In genomic region chr12:79097106-79097752, GRCm38 (mm10) we compare ENCODE assay signal across 9 mouse cellular contexts. TPM values are rescaled to one million over a fixed set of nuclear protein-coding genes. Genes with fewer than 3 reads are reported as not detected.
DNase-seq lines count a peak whose midpoint lies in the region; ATAC-seq and TF ChIP-seq lines count a peak whose summit lies in the region.
"Had no signal": no experiment of that assay in that cellular context is flagged by ENCODE, and none has a peak within 500 bp of the region (broad histone marks: within the 10 kb centered on the region; RNA-seq: fewer than 3 reads in every experiment).

No protein-coding gene starts in this region.

- intact Hi-C loops in gastrocnemius, postnatal 36 days (cut with DNase I) = no loop called here

- no peak overlapping the region for H3K4me3 ChIP-seq in bone marrow, adult 2 months (replicated peaks; ENCODE audit: control insufficient read depth, low read depth, low read length)
- H3K4me3 ChIP-seq: neural tube, embryonic 12.5 days had no signal

- DNase-seq in gastrocnemius, postnatal 10 days = peak; percentile 14
- DNase-seq in gastrocnemius, postnatal 36 days = no peak
- peak; percentile 23 for DNase-seq in right cerebral cortex, adult 18-20 months
- DNase-seq in right cerebral cortex, postnatal 25 days = no peak
- peak; percentile 11 to 52 for DNase-seq in frontal cortex, postnatal 36 days (ENCODE audit: low spot score in 2 of 2)
- peak; percentile 54 for DNase-seq in lung, postnatal 14 days

- TF ChIP-seq CTCF in bone marrow, adult 2 months (IDR thresholded peaks at IDR 0.05; ENCODE audit: control insufficient read depth, insufficient read depth, low read length) = peak; percentile 32; the same call in 1 of the 2 replicates

- ATAC-seq in erythroblast, adult 5-6 weeks (replicated peaks; ENCODE audit: low FRiP score, poor library complexity, severe bottlenecking) = no peak

- H3K4me1 ChIP-seq in bone marrow, adult 2 months (ENCODE audit: control insufficient read depth, insufficient read depth, low read length) = no peaks in the 10 kb centered on the region
- H3K4me1 ChIP-seq: neural tube, embryonic 12.5 days had no signal

- no peak for TF ChIP-seq POLR2A in bone marrow, adult 2 months (IDR thresholded peaks at IDR 0.05; ENCODE audit: borderline replicate concordance, control insufficient read depth, low read depth, low read length)

- no peak overlapping the region for H3K27ac ChIP-seq in bone marrow, adult 2 months (ENCODE audit: control insufficient read depth, insufficient read depth, low read depth, low read length, poor library complexity)
- H3K27ac ChIP-seq: neural tube, embryonic 12.5 days had no signal

- 51% methylated on average over 3 of the region's 3 CpGs for WGBS in bone marrow, adult 2 months

RNA-seq across cellular contexts. Expression of gene Pigh, which starts 7.8 kb away (rescaled TPM):
- total RNA-seq in gastrocnemius, postnatal 10 days (2021) = 1 to 10 TPM; 2.8 to 3.1 TPM
- 1 to 10 TPM; 1.5 to 2.0 TPM for total RNA-seq in gastrocnemius, postnatal 36 days (2021)
- 0.57 and 3.6 TPM in 2 replicates for polyA plus RNA-seq in bone marrow, adult 2 months (2011; ENCODE audit: insufficient read depth, insufficient read length, low replicate concordance, missing spikeins)
- total RNA-seq in erythroblast, adult 5-6 weeks (2015; ENCODE audit: low replicate concordance) = 3.1 and 8.4 TPM in 2 replicates
- total RNA-seq in erythroblast, adult 5-6 weeks (2017; ENCODE audit: low replicate concordance) = 1.5 and 2.2 TPM in 2 replicates

RNA-seq across cellular contexts. Expression of gene Arg2, which starts 33.3 kb away (rescaled TPM):
- total RNA-seq in gastrocnemius, postnatal 10 days (2021) = not detected
- not detected for total RNA-seq in gastrocnemius, postnatal 36 days (2021)
- polyA plus RNA-seq in bone marrow, adult 2 months (2011; ENCODE audit: insufficient read depth, insufficient read length, low replicate concordance, missing spikeins) = 3.0 and 14.9 TPM in 2 replicates
- total RNA-seq in erythroblast, adult 5-6 weeks (2015; ENCODE audit: low replicate concordance) = 0.77 and 2.3 TPM in 2 replicates
- total RNA-seq in erythroblast, adult 5-6 weeks (2017; ENCODE audit: low replicate concordance) = 0.43 and 1.1 TPM in 2 replicates

Comparison
In these comparisons a context has a peak if more than half of its experiments do, and no peak if none do; other contexts are left out.
1. DNase-seq: peak in gastrocnemius, postnatal 10 days (single experiment), right cerebral cortex, adult 18-20 months (single experiment), frontal cortex, postnatal 36 days (2 of 2) and lung, postnatal 14 days (single experiment); none in gastrocnemius, postnatal 36 days (0 of 2) and right cerebral cortex, postnatal 25 days (single experiment).